Mouse (Mus musculus) frontal cortex, adult 2 months (tissue): ENCODE data around the gene D430041D05Rik. TPM values are rescaled to one million over a fixed set of nuclear protein-coding genes. Genes with fewer than 3 reads are reported as not detected.

Experiments
- DNase-seq, 2 experiments: peaks; one replicate each; pipeline ENCODE4 v3.0.0; 2022; ENCODE audit warnings: low spot score in 1 of 2; ENCODE audit errors: extremely low spot score in 1 of 2
- polyA plus RNA-seq: library from polyadenylated mRNA; depleted of rRNA; stranded (reverse); fragments of >200 nt; gene quantifications from 2 replicates; pipeline ENCODE4 v1.2.3, GENCODE M21; 2012

The D430041D05Rik gene
- polyA plus RNA-seq, 1 experiment: 28.6 TPM

DNA sequence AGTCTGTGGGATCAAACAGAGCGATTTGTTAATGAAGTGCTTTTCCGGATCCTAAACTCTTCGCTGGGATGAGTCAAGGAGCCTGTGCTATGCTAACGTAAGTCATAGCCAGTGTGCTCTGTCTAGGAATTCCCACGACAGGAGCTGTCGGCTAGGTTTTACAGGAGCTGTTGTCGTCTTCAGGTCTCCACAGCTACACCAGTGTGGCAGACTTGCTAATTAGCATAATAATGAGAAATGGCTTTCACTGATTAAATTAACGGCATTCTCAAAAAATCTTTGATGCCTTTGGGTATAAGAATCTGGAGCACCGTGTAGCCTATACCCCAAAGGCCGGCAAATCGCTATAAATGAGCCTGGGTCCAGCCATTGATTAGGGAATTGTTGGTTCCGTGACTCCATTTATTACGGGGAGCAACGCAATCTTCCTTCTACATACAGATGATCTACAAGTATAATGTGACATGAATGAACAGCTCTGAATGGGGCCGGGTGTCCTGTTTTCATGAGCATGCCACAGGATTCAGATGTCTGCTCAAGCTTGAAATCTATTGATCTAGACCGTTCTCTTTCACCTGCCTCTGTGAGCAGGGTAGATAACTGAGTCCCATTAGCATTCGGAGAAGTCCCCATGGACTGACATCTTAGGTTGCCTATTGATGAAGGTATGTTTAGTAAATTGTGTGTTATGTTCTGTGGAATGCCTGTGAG is 242.5 kb downstream of the D430041D05Rik start:
- DNase-seq: no peak

DNA sequence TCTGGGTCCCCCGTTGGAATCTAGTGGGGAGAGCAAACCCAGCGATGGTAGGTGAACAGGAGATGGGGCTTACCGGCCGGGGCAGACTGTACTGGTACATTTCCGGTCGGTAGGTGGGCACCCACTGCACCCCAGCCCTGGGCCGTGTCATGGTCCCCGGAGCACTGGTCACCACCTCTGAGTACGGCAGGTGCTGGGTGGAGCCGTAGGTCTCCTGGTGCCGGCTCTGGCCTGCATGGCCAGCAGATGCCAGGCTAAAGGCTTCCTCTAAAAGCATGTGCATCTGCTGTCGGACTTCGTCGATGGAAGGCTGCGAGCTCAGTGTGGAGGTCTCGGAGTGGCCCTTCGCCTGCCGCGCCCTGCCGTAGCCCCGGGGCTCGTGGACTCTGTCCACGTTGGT is 243.0 kb downstream of the D430041D05Rik start:
- no peak for DNase-seq

DNA sequence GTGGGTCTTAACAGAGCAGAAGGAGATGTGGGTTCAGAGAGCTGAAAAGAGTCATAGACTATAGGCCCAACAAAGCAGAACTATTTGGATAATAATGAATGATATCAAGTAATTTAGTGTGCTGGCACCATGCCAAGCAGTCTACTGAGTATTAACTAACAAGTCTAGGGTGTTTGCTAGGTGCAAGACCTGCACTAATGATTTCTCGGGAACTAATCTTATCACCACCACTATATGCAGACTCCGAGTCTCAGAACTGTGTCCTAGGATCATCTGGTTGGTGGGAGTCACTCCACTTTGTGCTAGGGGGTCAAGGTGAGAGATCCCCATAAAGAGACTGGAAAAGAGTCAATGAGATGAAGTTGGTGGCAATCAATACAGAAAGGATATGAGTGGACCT is 245.2 kb downstream of the D430041D05Rik start:
- DNase-seq: no peak

DNA sequence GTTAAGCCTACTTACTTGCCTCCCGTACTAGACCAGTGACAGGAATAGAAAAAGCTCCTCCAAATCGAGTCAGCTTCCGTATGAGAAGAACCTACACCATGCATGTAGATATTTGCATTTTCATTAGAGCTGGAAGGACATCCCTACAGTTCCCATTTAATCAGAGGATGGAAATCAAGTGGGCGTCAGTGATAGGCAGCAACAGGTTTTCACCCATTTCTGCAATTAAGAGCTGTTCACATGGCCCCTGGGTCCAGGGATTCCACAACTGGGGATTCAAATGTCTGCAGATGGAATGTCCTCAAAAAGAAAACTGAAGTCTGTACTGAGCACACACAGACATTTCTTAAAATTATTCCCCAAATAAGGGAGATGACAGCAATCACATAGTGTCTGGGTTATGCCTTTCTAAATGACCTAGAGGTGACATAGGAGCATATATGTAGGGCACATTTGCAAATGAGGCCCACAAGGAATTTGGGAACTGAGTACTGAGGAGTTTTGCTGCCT is 246.8 kb downstream of the D430041D05Rik start:
- no peak for DNase-seq

DNA sequence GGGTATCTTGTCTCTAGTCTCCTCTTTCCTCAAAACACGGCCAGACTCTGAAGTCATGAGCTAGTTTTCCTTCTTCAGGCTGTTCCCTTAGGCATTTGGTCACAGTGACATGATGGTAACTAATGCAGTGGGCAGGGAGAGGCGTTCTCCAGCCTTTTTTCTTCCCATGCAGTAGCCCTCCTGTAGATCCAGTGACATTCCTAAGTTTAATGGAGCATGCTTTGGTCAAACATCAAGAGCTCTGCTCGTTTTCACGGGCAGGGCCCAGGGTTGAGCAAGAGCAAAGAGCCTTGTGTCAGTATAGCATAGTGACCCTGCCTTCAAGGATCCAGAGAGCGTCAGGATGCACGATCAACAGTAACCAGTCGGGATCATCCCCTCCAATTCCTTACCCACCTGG is 247.4 kb downstream of the D430041D05Rik start:
- no peak for DNase-seq

DNA sequence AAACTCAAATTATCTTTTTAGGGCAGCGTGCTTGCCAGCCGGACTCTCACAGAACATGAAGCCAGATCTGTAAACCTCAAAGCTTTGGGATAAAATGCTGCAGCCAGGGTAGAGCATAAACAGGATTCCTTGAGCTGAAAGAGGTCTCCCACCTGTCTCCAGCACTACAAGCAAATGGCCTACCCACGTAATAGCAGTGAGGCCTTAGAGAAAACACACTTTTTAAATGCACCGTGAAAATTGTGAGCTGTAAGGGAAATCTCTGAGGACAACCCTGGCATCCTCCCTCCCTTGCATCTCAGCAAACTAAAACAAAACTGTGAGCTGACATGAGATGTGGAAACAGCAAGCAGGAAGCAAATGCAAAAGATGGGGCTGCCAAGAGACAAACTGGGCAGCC is 253.0 kb downstream of the D430041D05Rik start:
- DNase-seq: no peak

DNA sequence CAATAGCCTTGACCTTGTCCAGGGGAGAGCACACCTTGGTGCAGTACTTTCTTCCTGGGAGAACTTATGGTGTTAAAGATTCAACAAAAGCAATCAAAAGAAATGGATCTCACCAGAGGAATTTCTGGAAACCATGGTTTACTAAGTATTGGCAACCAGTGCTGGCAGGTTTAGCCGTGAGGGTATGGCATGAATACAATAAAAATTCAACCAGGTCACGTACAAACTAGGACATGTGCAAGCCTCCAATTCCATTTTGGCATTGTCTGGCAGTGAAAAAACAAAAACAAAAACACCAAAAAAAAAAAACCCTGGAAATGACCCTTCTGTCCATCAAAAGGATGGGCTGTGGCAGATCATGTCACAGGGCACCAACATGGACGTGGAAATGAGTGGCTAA is 256.9 kb downstream of the D430041D05Rik start:
- no peak for DNase-seq

DNA sequence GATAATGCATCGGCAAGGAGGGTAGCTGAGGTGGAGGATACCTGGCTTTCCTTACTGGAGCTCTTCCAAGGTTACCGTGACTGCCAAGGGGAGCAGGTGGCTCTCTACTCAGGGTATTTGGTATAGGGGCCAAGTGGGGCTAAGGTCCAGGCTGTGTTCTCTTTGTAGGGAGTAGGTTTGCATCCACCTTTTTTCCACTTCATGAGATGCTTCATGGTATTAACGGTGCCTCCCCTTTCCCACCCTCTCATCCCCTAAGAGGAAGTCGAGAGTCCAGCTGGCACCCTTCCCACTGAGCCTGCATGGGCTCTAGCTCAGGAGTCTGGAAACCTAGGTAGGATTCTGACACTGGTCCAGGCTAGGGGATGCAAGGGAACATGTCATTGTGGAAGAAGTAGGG is 257.5 kb downstream of the D430041D05Rik start:
- no peak for DNase-seq

DNA sequence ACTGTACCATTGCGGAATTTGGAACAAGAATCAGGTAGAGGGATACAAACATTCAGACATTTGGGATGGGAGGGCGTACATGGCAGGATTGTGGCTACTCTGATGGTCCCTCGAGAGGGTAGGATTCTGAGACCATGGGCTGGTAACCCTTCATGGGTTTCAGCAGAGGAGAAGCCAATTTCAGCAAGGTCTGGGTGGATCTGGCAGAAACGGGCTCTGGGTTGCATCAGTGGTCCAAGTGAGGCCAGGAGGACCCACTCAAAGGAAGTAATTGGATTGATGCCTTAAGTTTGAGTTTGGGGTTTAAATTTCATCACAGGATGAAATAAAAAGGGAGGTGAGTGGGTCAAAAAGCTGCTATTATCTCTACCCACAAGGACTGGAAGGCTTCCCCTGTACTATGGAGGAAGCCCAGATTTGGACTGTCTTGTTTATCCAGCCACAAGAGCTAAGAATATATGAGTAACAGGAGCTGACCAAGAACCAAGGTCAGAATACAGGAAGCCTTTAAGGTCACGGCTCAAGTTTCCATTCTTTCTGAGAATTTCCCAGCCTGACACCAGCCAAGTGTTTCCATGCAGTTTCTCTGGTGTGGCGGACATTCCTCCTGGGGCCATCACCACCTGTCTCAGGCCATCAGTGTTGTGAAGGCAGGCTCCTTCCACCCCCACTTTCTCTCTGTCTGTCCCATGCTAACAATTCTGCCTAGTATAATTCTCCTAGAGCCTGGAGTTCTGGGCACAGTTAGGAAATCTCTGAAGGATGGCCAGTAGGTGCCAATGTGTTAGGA is 260.0 kb downstream of the D430041D05Rik start:
- no peak for DNase-seq

DNA sequence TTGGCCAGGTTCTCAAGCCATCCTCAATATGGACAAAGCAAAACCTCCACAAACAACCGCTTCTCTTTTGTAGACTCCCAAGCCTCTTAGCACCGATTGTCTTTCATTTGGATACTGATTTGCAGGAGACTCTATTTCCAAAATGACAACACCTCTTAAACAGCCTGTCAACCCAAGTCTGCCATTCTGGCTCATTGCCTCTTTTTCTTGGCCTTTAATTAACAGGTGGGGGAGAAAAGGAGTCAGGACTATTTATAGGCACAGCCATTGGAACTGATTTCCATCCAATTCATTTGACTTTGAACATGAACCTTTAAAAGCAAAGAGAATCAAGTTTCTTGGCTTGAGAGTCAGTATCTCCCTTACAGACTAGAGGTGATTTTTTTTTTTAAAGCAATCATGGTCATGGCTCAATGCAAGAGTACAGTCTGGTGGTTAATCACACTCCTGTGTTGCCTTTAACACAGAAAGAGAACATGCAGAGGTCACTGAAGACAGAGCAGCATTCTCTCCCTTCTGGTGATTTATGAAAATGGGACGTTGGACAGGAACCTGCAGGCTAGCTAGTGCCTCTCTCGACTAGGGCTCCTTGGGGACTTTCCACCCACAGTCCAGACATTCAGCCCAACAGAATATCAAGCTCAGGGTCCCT is 262.8 kb downstream of the D430041D05Rik start:
- DNase-seq: no peak

DNA sequence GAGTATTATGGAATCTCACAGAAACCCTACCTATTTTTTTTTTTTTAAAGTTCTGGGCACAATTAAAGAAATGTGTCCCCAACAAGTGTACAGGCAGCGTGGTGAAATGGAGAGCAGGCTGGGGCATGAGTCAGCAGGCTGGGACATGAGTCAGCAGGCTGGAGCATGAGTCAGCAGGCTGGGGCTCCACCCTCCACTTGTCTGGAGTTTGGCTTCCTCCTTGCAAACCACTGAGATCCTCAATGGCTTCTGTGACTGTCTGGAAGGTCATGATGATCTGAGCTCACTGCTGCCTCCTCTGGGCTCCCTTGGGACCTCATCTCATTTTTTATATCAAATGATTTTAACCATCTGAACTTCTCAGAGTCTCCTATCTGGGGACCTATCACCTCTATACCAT is 264.8 kb downstream of the D430041D05Rik start:
- peak; percentile 14 to 69 for DNase-seq

DNA sequence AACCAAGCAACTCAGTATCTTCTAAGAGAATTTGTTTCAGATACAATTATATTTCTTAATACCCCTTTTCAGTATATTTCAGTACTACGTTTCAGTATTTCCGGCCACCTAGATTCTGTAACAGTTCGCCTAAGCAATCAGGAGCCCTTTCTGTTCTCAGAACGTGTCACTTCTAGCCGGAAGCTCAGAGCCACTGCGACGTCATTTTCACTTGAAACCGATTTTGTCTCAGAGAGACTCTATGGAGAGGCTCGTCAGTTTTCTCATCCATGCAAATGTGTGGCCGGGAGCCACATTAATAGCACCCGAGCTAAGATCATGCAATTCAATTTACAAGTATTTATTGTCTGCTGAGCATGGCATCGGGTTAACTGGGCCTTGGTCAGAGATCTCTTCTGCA is 266.8 kb downstream of the D430041D05Rik start:
- no peak for DNase-seq

DNA sequence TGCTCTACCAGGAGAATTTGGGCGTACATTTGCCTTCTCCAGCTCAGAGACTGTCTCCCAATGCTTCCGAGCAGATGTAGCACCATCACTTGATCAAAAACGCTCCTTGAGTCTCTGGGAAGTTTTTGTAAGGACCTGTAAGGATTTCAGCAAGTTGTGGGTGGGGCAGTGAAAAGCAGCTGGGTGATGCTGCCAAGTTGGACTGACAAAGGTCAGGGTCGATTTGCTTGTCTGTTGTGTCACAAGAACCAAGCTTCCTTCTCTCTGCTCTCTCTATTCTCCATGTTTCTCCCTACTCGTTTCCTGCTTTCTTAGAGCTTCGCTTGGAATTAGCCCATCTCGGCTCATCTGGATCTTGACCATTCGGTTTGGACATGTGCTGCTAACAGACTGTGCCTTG is 268.7 kb downstream of the D430041D05Rik start:
- DNase-seq: no peak

DNA sequence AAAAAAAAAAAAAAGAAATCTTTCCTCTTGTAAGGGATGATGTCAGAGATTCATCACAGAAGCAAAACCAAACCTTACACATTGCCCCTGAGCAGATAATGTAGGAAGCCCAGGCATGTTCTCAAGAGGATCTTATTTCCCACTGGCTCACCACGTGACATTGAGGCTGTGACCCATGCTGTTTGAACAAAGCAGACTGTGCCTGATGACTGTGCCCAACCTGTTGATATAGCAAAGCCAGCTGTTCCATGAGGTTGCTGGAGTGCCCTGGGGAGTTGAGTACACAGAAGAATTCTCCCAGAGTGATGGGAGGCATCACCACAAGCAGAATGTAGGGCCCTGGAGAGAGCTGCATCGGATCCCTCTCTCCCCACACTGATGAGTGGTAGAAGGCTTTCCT is 274.9 kb downstream of the D430041D05Rik start:
- no peak for DNase-seq

DNA sequence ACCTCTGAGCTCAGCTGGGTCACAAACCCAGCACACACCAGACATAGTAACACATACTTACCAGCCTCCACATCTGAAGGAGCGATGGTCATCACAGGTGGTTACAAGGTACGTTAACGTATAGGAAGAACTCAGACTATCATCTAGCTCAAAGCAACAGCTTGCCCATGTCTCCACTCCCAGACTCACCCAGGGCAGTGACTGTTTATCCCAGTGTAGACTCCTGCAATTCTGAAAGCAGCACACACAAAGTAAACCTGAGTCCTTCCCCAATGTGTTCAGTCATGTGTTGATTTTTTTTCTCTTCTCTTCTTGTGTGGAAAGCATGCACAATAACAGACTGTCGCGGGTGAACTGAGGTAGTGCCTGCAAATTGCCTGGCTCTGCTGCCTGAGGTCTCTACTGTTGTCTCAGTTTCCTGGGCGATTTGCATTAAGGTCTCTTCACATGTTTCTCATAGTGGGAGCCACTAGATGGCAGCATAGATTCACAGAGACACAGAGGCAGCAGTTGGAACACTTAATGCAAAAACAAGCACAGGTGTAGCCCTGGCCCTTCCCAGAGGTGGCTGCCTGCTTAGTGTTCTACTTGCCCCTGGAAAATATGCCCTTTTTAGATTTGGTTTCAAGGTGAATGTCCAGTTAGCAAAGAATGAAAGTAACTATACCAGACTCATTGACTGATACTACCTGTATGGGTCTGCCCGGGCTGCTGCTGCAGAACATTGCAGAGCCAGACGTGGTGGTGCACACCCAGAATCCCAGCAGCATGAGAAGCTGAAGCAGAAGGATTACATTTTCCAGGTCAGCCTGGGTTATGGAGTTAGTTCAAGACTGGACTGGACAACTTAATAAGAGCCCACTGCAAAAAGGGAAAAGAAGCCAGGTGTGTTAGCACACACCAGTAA is 276.4 kb downstream of the D430041D05Rik start:
- peak; percentile 37 to 91 for DNase-seq

DNA sequence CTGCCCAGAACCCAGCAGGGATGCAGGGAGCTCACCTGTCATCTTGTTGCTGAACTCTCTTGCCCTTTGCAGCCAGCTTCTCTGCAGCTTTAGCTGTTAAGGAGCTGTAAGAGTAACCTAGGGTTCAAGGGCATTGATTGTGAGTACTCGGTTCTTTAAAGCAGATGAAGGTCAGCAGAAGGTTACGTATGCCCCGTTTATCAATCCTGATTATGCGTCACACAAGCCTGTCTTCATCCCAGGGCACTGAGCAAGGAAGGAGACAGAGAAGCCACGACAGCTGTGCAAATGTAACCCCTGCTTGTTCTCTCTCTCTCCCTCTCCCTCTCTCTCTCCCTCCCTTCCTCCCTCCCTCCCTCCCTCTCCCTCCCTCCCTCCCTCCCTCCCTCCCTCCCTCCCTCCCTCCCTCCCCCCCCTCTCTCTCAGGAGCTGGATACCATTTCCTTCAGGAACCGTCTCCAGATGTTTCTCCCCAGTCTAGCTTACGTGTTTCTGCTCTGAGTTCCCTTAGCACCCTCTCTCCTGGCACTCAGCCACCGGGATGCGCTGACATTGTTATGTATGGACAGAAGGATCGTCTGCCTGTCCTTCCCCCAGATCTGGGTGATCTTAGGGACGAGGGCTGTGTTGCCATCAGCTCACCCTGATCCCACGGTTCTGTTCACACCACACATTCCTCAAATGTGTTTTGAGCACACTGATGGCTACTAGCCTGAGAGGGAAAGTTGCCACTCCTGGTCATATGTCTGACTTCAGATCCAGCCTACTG is 277.6 kb downstream of the D430041D05Rik start:
- DNase-seq: no peak

DNA sequence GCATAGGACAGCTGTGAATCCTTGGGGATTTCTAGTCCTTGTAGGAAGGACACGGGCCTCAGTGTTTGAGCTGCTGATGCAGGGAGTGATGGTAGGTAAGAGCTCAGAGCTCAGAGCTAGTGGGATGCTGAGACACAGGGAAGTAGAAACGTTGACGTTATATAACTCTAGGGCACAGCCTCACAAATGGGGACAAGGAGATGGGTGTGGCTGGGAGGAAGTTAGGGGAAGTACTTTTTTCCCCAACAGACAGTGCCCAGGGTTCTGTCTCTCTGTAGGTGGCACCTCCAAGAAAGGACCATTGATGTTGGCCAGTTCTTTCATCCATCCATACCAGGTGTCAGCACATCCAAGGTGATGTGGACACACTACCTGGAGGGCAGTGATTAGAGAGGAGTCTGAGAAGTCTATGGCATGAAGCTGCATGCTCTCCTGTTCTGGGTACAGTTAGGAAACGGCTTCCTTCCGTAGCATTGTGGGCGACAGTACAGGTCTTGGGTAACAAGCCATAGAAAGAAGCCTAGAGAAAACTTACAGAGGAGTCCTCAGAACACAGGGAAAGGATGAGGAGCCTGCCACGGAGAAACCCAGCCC is 278.4 kb downstream of the D430041D05Rik start:
- no peak for DNase-seq

DNA sequence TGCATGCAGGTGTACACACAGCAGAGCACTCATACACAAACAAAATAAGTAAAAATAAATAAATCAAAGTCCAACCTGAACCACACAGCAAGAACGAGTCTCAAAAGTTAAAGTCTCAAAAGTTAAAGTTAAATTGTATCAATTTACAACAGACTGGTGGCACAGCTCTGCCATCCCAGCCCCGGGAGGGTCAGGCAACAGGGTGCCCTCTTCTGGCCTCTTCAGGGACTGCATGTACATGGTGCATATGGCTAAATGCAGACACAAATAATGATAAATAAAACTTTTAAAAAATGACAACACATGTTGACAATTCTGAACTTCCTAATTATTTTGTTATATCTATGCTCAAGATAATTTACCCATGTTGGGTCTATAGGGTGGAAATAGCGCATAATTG is 279.8 kb downstream of the D430041D05Rik start:
- DNase-seq: no peak

DNA sequence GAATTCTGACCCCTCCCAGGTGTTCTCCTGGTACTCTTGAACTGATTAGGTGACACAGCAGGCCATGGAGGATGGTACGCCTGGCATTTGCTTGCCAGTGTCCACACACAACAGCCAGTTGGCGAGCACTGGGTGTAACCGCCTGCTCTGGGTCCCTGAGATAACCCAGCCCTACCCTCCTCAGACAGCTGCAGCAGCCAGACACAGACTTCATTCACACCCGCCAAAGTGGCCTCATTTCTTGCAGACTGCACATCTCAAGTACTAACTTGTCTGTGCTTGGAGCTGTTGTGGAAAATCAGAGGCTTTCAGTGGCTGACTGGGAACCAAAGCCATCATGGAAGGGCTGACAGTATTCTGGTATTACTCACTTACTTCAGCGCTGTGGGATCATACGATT is 280.6 kb downstream of the D430041D05Rik start:
- DNase-seq: peak in 1 of 2 experiments; percentile 27
